Mouse (Mus musculus): ENCODE data around the gene Ncapg. TPM values are rescaled to one million over a fixed set of nuclear protein-coding genes. Genes with fewer than 3 reads are reported as not detected.
"Not testable (repeated sequence)": the region's sequence is repeated elsewhere in the genome, so short reads cannot be mapped to it uniquely, and the experiment has no call there.

Ncapg gene
- polyA plus RNA-seq (2015; fragmentation: Nextera tagmentation; extraction: Ambion mirVana): 8.2 and 10.5 TPM in 2 replicates

DNA sequence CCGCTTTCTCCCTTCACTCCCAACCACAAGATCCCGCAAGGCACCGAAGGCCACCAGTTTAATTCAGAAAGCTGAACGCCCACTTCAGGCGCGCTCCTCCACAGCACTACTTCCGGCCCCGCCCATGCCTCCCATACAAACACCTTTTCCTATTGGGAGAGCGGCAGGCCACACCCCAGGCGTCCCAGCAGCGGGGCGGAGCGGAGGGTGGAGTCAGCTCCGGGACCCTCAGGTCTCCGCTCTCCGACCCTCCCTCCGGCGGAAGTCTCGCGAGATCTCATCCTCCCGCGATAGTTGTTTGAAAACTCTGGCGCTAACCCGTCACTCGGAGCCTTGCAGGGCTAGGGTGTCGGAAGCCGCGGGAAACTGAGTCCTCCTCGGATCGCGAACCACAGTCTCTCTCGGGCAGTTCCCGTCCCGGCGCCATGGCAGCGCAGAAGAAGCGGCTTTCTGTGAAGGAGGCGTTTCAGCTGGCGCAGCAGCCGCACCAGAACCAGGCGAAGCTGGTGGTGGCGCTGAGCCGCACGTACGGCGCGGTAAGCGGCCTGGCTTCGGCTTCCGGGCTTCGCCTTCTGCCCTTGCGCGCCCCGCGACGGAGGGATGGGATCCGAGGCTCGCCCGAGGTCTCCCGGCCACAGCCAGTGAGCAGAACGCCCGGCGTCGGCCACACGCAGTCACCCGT is at the start of gene Ncapg:
Ncapg (plus strand) TSS at position 322 of the 682 bp plus-strand sequence.
- no peaks in the 10 kb centered on the region for H3K9me3 ChIP-seq
- no peaks in the 10 kb centered on the region for H3K27me3 ChIP-seq
- H3K27ac ChIP-seq (replicated peaks): peak within 1 kb of the TSS; percentile 77
- H3K4me2 ChIP-seq: peak within 1 kb of the TSS; percentile 98
- WGBS: under 1% methylated on average over 66 of the region's 66 CpGs
- peak; percentile 100 for ATAC-seq (ENCODE audit: low FRiP score, low read depth)
- H3K4me1 ChIP-seq (replicated peaks): peaks cover 13% of the 10 kb centered on the region
- H3K9ac ChIP-seq: peak within 1 kb of the TSS; percentile 67
- peak within 1 kb of the TSS; percentile 76 for H3K4me3 ChIP-seq
- H3K36me3 ChIP-seq: no peaks in the 10 kb centered on the region

- no peak for ATAC-seq (ENCODE audit: low FRiP score, low read depth)
- Histone ChIP-seq H3K27me3 (no peaks in the 10 kb centered on the region), H3K9ac (no peak overlapping the region), H3K27ac (replicated peaks) (no peak overlapping the region), H3K4me1 (replicated peaks) (no peaks in the 10 kb centered on the region), H3K36me3 (no peaks in the 10 kb centered on the region), H3K9me3 (0 out of 2 replicates have a peak, but pooled peaks cover 8% of the 10 kb centered on the region), H3K4me3 (no peak overlapping the region), H3K4me2 (no peak overlapping the region)
- WGBS: 43% methylated on average over 3 of the region's 3 CpGs
These were observed 48.2 kb upstream of the Ncapg start for GRCm38 (mm10) chr5:45621511-45621910.

DNA sequence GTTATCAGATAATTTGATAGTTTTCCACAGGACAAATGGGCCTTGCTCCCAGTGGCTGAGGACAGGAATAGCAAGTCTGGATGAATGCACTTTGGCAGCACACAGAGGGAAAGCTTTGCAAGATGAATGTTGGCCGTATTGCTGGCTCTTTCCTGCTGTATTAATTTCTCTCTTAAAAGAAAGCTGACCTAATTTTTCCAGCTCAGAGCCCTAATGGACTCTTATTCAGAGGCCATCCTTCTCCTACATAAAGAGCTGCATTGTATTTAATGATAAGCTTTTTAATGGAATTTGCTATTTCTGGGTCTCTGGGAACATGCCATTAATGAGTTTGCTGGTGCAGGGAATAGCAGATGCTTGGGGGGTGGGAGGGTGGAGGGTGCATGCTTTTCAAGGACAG is 41.9 kb upstream of the Ncapg start:
- Histone ChIP-seq H3K4me1 (replicated peaks) (no peaks in the 10 kb centered on the region), H3K36me3 (no peaks in the 10 kb centered on the region), H3K4me3 (no peak overlapping the region), H3K27ac (replicated peaks) (no peak overlapping the region), H3K4me2 (no peak overlapping the region), H3K9ac (no peak overlapping the region), H3K27me3 (no peaks in the 10 kb centered on the region), H3K9me3 (0 out of 2 replicates have a peak, but pooled peaks cover 8% of the 10 kb centered on the region)
- WGBS: 51% methylated on average over 1 of the region's 1 CpGs
- ATAC-seq (ENCODE audit: low FRiP score, low read depth): peak; percentile 59; the same call in 1 of the 2 replicates

DNA sequence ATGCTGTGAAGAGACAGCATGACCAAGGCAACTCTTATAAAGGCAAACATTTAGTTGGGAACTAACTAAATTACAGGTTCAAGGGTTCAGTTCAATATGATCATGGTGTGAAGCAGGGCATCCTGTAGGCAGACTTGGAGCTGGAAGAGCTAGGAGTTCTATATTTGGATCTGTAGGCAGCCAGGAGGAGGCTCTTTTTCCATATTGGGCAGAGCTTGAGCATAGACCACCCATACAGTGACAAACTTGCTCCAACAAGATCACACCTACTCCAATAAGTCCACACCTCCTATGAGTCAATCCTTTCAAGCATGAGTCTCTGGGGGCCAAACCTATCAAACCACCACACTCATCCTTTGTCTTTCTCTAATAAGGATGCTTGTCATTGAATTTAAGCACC is 40.2 kb upstream of the Ncapg start:
- no peaks in the 10 kb centered on the region for H3K4me1 ChIP-seq (replicated peaks)
- H3K4me2 ChIP-seq: no peak overlapping the region
- H3K4me3 ChIP-seq: no peak overlapping the region
- no peak for ATAC-seq (ENCODE audit: low FRiP score, low read depth)
- H3K9me3 ChIP-seq: 0 out of 2 replicates have a peak, but pooled peaks cover 8% of the 10 kb centered on the region
- H3K27me3 ChIP-seq: no peaks in the 10 kb centered on the region
- H3K36me3 ChIP-seq: no peaks in the 10 kb centered on the region
- no peak overlapping the region for H3K27ac ChIP-seq (replicated peaks)
- no peak overlapping the region for H3K9ac ChIP-seq

DNA sequence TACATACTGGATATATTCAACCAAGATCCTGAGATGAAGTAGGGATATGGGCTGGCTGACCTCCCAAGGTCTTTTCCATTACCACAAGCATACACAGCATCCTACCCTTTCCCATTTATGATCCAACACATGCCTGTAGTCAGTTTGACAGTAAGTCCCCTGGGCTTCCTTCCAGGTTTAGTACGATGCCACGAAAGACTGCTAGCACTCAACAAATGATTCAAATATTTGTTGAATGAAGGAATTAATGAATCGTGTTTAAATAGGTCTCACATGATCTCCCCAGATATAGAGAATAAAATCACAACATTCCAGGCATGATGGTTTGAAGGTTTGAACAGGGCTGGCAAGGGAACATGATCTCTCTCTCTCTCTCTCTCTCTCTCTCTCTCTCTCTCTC is 31.3 kb upstream of the Ncapg start:
- 0 out of 2 replicates have a peak, but pooled peaks cover 10% of the 10 kb centered on the region for H3K27me3 ChIP-seq
- WGBS: 33% methylated on average over 3 of the region's 3 CpGs
- H3K4me1 ChIP-seq (replicated peaks): peaks cover 11% of the 10 kb centered on the region
- no peaks in the 10 kb centered on the region for H3K9me3 ChIP-seq
- peak overlapping the region; percentile 60; the same call in 1 of the 2 replicates for H3K9ac ChIP-seq
- H3K4me3 ChIP-seq: peak overlapping the region; percentile 55
- H3K4me2 ChIP-seq: peak overlapping the region; percentile 77
- H3K36me3 ChIP-seq: no peaks in the 10 kb centered on the region
- no peak overlapping the region for H3K27ac ChIP-seq (replicated peaks)
- no peak for ATAC-seq (ENCODE audit: low FRiP score, low read depth)

GRCm38 (mm10) chr5:45638806-45639714 is 30.7 kb upstream of the Ncapg start, which contains the start of gene Fam184b:
Gene Fam184b (minus strand): TSS chr5:45639614.
- 0 out of 2 replicates have a peak, but pooled peaks cover 10% of the 10 kb centered on the region for H3K27me3 ChIP-seq
- H3K4me2 ChIP-seq: peak within 1 kb of the TSS; percentile 77
- H3K36me3 ChIP-seq: no peaks in the 10 kb centered on the region
- under 1% methylated on average over 48 of the region's 48 CpGs for WGBS
- H3K4me3 ChIP-seq: peak within 1 kb of the TSS; percentile 55
- H3K4me1 ChIP-seq (replicated peaks): peaks cover 11% of the 10 kb centered on the region
- H3K9ac ChIP-seq: peak within 1 kb of the TSS; percentile 60
- H3K27ac ChIP-seq (replicated peaks): peak within 1 kb of the TSS; percentile 83
- ATAC-seq (ENCODE audit: low FRiP score, low read depth): peak; percentile 98
- no peaks in the 10 kb centered on the region for H3K9me3 ChIP-seq

DNA sequence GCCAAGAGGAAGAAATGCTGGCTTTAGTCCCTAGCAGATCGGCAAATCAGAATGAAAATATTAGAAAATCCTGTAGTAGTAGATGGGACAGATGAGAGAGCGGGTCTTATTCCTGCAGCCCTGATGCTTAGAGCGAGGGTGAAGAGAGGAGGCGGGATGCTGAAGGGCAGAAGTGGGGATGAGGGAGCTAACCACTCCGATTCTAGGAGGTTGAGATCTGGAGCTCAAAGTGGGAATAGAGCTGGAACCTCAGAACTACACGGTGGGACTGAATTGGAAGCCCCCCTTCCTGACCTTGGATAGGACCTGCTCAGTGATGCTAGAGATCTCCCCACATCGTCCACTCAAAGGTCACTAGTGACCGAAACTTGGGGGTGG is 30.0 kb upstream of the Ncapg start:
- H3K9me3 ChIP-seq: no peaks in the 10 kb centered on the region
- peaks cover 11% of the 10 kb centered on the region for H3K4me1 ChIP-seq (replicated peaks)
- peak overlapping the region; percentile 83 for H3K27ac ChIP-seq (replicated peaks)
- H3K4me3 ChIP-seq: peak overlapping the region; percentile 55
- peak overlapping the region; percentile 60 for H3K9ac ChIP-seq
- no peaks in the 10 kb centered on the region for H3K36me3 ChIP-seq
- H3K27me3 ChIP-seq: 0 out of 2 replicates have a peak, but pooled peaks cover 10% of the 10 kb centered on the region
- 1% methylated on average over 8 of the region's 8 CpGs for WGBS
- peak; percentile 47 for ATAC-seq (ENCODE audit: low FRiP score, low read depth)
- H3K4me2 ChIP-seq: peak overlapping the region; percentile 77

GRCm38 (mm10) chr5:45651026-45651703 is 18.6 kb upstream of the Ncapg start:
- Histone ChIP-seq H3K4me2 (no peak overlapping the region), H3K27ac (replicated peaks) (no peak overlapping the region), H3K9ac (no peak overlapping the region), H3K27me3 (no peaks in the 10 kb centered on the region), H3K36me3 (no peaks in the 10 kb centered on the region), H3K4me3 (no peak overlapping the region), H3K9me3 (no peaks in the 10 kb centered on the region), H3K4me1 (replicated peaks) (no peaks in the 10 kb centered on the region)
- WGBS: 89% methylated on average over 2 of the region's 2 CpGs
- ATAC-seq (ENCODE audit: low FRiP score, low read depth): no peak

GRCm38 (mm10) chr5:45658406-45658805 is 11.3 kb upstream of the Ncapg start:
- WGBS: 97% methylated on average over 13 of the region's 13 CpGs
- H3K36me3 ChIP-seq; ATAC-seq (ENCODE audit: low FRiP score, low read depth); H3K27ac ChIP-seq (replicated peaks); H3K27me3 ChIP-seq; H3K9ac ChIP-seq; H3K9me3 ChIP-seq; H3K4me2 ChIP-seq; H3K4me3 ChIP-seq; H3K4me1 ChIP-seq (replicated peaks): not testable (repeated sequence)

GRCm38 (mm10) chr5:45668324-45668723 is 1.4 kb upstream of the Ncapg start:
- H3K4me3 ChIP-seq: no peak overlapping the region
- no peaks in the 10 kb centered on the region for H3K9me3 ChIP-seq
- no peak overlapping the region for H3K27ac ChIP-seq (replicated peaks)
- no peaks in the 10 kb centered on the region for H3K27me3 ChIP-seq
- WGBS: 19% methylated on average over 3 of the region's 3 CpGs
- ATAC-seq (ENCODE audit: low FRiP score, low read depth): no peak
- H3K4me2 ChIP-seq: peak overlapping the region; percentile 98
- H3K36me3 ChIP-seq: no peaks in the 10 kb centered on the region
- H3K4me1 ChIP-seq (replicated peaks): peaks cover 13% of the 10 kb centered on the region
- H3K9ac ChIP-seq: no peak overlapping the region

- peak overlapping the region; percentile 77 for H3K27ac ChIP-seq (replicated peaks)
- H3K4me1 ChIP-seq (replicated peaks): peaks cover 13% of the 10 kb centered on the region
- peak overlapping the region; percentile 98 for H3K4me2 ChIP-seq
- peak overlapping the region; percentile 76 for H3K4me3 ChIP-seq
- H3K9ac ChIP-seq: peak overlapping the region; percentile 67
- 0% methylated on average over 3 of the region's 3 CpGs for WGBS
- H3K27me3 ChIP-seq: no peaks in the 10 kb centered on the region
- peak; percentile 20; the same call in 1 of the 2 replicates for ATAC-seq (ENCODE audit: low FRiP score, low read depth)
- H3K9me3 ChIP-seq: no peaks in the 10 kb centered on the region
- H3K36me3 ChIP-seq: no peaks in the 10 kb centered on the region
These were observed 888 bp upstream of the Ncapg start for GRCm38 (mm10) chr5:45668831-45669230.

Data from hindbrain, embryonic 15.5 days (tissue).